Mouse (Mus musculus) embryonic fibroblast, embryonic 13.5 days (primary cell): ENCODE results near the gene Unc5b.

Experiments used
- CTCF ChIP-seq: IDR thresholded peaks from 2 replicates; pipeline ENCODE4 v1.5.1; 2011; ENCODE audit warnings: mild to moderate bottlenecking, control low read depth, low read length, moderate library complexity, borderline replicate concordance; ENCODE audit not compliant: insufficient read depth
- POLR2A ChIP-seq: IDR thresholded peaks from 2 replicates; pipeline ENCODE4 v1.6.1; 2011; ENCODE audit warnings: low read depth, mild to moderate bottlenecking, control low read depth, low read length, moderate library complexity

GRCm38 (mm10) chr10:60735737-60736136 lies 95.6 kb downstream of the Unc5b start:
- TF ChIP-seq CTCF (no peak), POLR2A (no peak)
